Mouse (Mus musculus) common myeloid progenitor, adult 5-6 weeks (primary cell): ENCODE measurements around the gene Clpb. TPM values are rescaled to one million over a fixed set of nuclear protein-coding genes. Genes with fewer than 3 reads are reported as not detected.
"Not testable (repeated sequence)": the region's sequence is repeated elsewhere in the genome, so short reads cannot be mapped to it uniquely, and the experiment has no call there.

Experiments used
- ATAC-seq: replicated peaks from 2 replicates; pipeline ENCODE4 v1.8.0; 2016; ENCODE audit warnings: low read depth, mild to moderate bottlenecking, moderate TSS enrichment, inconsistent platforms; ENCODE audit not compliant: poor library complexity, severe bottlenecking
- total RNA-seq: library from RNA; stranded (forward); fragments of 200-1000, 187-1606 nt; gene quantifications from 2 replicates; pipeline ENCODE4 v1.2.3, GENCODE M21; 2017

Gene Clpb
- total RNA-seq, result 29.2 TPM in 2 replicates

- peak; percentile 98 for ATAC-seq
Observed at GRCm38 (mm10) chr7:101663514-101664159, at the start of gene Clpb. TSS of gene Clpb (plus strand) at chr7:101663633.

GRCm38 (mm10) chr7:101615406-101615805 is 48.0 kb upstream of the Clpb start:
- no peak for ATAC-seq

- no peak for ATAC-seq
Observed at GRCm38 (mm10) chr7:101616136-101616835, 47.1 kb upstream of the Clpb start.

GRCm38 (mm10) chr7:101617438-101618165 is 45.8 kb upstream of the Clpb start:
- ATAC-seq, result no peak

- no peak for ATAC-seq
Observed at GRCm38 (mm10) chr7:101618273-101618672, 45.2 kb upstream of the Clpb start.

- peak; percentile 50; the same call in 1 of the 2 replicates for ATAC-seq
Observed at GRCm38 (mm10) chr7:101620373-101620772, 43.1 kb upstream of the Clpb start.

GRCm38 (mm10) chr7:101621861-101622260 is 41.6 kb upstream of the Clpb start:
- 0 out of 2 replicates have a peak, but pooled peaks have one; percentile 55 for ATAC-seq

GRCm38 (mm10) chr7:101624283-101624682 is 39.1 kb upstream of the Clpb start:
- no peak for ATAC-seq

GRCm38 (mm10) chr7:101627166-101627565 is 36.3 kb upstream of the Clpb start:
- ATAC-seq, result not testable (repeated sequence)

GRCm38 (mm10) chr7:101628481-101628880 is 35.0 kb upstream of the Clpb start:
- ATAC-seq, result no peak

GRCm38 (mm10) chr7:101633629-101634177 is 29.7 kb upstream of the Clpb start:
- no peak for ATAC-seq

GRCm38 (mm10) chr7:101634513-101634912 is 28.9 kb upstream of the Clpb start:
- no peak for ATAC-seq

- ATAC-seq, result no peak
Observed at GRCm38 (mm10) chr7:101636056-101636455, 27.4 kb upstream of the Clpb start.

GRCm38 (mm10) chr7:101643879-101644278 is 19.6 kb upstream of the Clpb start:
- no peak for ATAC-seq

- no peak for ATAC-seq
Observed at GRCm38 (mm10) chr7:101649729-101650128, 13.7 kb upstream of the Clpb start.

GRCm38 (mm10) chr7:101650565-101650964 is 12.9 kb upstream of the Clpb start:
- no peak for ATAC-seq

GRCm38 (mm10) chr7:101653681-101654209 is 9.7 kb upstream of the Clpb start:
- peak; percentile 80 for ATAC-seq

GRCm38 (mm10) chr7:101654936-101655335 is 8.5 kb upstream of the Clpb start:
- no peak for ATAC-seq

- no peak for ATAC-seq
Observed at GRCm38 (mm10) chr7:101662006-101662405, 1.4 kb upstream of the Clpb start.

GRCm38 (mm10) chr7:101666581-101666980 is 3.1 kb downstream of the Clpb start:
- 0 out of 2 replicates have a peak, but pooled peaks have one; percentile 33 for ATAC-seq
